Mouse (Mus musculus): ENCODE measurements around the gene Ddx1.
"Not testable (repeated sequence)": the region's sequence is repeated elsewhere in the genome, so short reads cannot be mapped to it uniquely, and the experiment has no call there.

The Ddx1 gene

DNA sequence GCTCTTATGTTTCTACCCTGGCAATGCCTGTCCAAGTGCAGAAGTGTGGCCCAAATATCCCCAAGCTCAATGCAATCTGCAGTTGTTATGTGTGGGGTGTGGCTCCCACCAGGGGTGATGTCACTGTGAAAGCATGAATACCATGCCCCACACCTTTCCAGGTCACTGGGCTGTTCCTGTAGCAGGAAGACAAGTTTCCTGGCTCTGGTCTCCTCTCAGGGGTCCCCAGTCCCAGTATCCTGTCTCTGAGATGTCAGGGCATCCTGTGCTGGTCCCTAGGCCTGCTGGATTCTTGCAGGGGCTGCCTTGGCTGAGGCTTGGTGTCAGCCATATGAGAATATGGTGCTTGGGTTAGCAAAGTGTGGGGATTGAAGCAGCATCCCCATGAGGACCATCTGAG is 46.7 kb downstream of the Ddx1 start:
- no peak for DNase-seq

GRCm38 (mm10) chr12:13200576-13200975 is 48.4 kb downstream of the Ddx1 start:
- no peak for DNase-seq

DNA sequence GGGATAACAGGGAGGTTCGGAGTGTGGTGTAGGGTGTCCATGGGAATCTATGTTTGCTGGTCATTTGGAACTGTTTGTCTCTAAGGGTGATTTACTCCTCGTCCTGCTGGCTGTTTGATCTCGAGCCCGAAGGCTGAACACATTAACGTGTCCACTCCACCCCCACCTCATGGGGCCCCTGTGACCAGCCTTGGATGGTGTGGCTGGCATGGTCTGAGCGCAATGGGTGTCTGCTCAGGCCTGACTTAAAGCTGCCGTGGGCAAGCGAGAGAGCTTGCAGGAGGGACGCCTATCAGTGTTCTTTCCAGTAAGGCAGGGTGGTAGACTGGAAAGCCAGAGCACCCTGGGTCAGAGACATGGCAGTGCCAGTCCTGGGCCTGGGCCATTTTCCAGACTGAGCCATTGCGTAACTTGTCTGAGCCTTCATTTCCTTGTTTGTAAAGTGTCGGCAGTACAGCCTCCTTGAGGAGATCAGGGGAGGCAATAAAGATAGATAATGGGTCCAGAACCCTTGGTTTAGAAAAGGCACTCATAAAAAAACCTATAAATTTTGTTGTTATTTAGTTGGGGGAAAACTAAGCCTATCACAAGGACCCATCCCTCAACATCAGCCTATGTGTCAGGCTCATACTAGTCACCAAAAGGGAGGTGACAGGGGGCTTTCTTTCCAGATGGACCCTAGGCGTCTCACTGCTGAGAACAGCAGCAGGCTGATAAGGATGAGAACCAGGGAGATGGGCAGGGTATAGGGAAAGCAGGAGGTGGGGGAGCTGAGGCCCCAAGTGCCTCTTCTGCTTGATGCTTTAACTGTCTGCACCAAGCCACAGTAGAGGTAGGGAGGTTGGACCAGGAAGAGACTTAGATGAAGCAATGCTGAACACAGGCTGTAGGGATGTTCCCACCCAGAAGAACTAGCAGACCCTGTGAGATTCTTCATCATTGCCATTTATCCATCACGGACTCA is 49.4 kb downstream of the Ddx1 start:
- no peak for DNase-seq

- DNase-seq: no peak
These were observed 50.9 kb downstream of the Ddx1 start for GRCm38 (mm10) chr12:13198157-13198556.

- DNase-seq: no peak
These were observed 52.9 kb downstream of the Ddx1 start for GRCm38 (mm10) chr12:13196146-13196545.

DNA sequence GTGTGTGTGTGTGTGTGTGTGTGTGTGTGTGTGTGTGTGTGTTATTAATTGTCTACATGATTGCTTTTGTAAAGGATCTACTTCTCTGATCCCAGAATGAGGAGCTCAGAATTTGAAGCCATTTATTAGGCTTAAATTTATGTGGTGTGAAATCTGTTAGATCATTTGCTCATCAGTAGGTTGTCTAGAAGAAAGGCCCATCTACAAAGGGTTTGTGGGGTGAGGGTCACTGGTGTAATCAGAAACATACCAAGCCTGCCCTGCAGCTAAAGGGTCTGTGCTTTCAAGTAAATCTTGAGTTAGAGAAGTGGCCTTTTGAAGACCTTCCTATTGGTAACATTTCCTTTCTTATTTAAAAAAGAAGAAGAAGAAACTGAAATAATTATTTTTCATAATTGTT is 53.5 kb downstream of the Ddx1 start:
- DNase-seq: no peak

- DNase-seq: no peak
These were observed 60.8 kb downstream of the Ddx1 start for GRCm38 (mm10) chr12:13188059-13188700.

DNA sequence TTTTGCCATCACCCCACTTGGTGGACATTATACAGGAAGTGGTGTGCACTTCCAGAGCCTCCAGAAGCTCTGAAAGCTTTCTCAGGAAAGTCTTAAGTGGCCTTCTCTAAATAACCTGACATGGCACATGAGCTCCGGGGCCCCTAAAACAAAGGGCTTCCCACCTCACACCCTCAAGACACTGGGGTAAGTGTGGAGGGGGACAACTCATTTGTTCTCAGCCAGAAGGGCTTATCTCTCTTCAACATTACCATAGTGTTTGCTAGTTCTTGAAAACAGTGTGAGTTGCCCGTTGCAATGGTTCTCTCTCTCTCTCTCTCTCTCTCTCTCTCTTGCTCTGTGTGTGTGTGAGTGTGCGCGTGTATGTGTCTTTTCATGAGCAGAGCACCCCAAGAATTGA is 62.8 kb downstream of the Ddx1 start:
- no peak for DNase-seq

DNA sequence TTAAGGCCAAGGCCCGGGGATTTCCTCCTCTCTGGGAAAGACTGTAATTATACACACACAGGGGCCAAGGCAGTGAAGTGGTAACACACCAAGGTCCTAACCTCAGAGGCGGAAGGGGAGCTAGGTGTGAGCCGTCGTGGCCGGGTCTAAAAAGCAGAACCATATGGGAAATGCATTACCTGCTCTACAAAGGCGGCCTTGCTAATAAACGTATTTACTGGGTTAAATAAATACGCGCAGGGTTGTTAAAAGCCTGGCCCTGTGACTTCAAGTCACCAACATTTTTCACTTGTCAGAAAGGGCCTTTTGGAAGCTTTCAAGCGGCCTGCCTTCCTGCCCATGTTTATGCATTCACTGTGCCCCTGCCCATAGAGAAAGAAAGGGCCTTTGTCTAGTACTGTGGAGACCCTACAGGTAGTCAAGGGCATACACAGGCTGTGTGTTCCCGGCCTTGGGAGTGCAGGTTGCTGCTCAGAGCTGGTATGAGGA is 64.1 kb downstream of the Ddx1 start:
- no peak for DNase-seq

- DNase-seq: not testable (repeated sequence)
These were observed 64.9 kb downstream of the Ddx1 start for GRCm38 (mm10) chr12:13184136-13184535.

DNA sequence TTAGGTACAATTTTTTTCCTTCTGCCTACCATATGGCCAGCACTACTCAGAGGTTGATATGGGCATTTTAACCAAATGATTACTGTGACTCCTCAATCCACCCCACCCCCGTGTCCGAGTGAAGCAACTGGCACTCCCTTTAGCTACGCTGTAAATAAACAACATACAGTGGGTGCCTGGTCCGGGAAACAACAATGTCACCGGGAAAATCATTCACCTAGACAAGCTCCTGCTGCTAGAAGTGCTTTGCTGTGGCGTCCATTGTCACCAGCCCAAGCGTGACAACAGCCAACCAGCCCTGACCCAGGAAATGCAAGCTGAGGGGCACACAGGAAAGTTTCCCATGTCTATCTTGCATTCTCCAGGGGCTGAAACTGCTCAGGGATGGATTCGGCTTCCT is 66.8 kb downstream of the Ddx1 start:
- DNase-seq: peak in 1 of 2 experiments; percentile 46

DNA sequence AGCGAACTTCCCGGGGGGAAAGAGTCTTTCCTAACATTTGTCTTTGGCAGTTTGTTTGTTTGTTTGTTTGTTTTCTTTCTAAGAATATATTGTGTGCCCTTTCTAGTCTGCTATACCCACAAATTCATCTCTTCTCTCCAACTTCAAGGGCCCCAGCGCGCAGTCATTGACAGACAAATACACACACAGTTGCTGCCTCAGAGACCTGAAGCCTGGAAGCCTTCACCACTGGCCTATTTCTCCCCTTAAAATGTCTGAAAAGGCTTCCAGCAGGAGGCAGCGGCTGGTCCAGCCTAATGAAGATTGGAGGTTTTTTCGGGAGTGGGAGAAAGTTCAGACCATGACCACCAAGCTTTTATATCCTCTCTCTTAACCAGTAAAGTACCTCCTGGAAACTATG is 67.3 kb downstream of the Ddx1 start:
- no peak for DNase-seq

DNA sequence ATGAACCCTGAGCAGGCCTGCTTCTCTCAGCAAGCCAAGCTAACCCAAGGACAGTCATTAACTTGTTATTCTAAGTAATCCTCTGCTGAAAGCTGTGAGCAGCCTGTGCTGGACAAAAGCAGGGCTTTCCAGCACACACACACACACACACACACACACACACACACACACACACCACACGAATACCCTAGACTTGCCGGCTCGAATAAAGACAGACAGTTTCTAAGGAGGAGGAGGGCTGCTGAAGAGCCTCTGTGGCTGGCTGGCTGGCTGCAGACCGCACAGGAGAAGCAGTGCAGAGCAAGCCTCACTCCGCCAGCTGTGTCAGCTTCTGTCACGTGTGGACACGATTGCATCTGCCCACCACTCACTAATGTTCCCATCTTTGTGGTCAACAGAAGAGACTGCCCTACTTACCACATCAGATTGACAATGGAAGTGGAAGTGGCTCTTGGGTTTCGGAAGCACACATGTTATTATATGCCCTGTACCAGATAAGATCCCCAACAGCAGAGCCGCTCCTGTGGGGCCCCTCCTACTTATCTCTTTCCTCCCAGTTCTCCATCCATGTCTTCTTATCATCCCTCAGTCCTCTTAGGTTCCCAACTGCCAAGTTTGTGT is 68.2 kb downstream of the Ddx1 start:
- peak; percentile 39 to 64 for DNase-seq

DNA sequence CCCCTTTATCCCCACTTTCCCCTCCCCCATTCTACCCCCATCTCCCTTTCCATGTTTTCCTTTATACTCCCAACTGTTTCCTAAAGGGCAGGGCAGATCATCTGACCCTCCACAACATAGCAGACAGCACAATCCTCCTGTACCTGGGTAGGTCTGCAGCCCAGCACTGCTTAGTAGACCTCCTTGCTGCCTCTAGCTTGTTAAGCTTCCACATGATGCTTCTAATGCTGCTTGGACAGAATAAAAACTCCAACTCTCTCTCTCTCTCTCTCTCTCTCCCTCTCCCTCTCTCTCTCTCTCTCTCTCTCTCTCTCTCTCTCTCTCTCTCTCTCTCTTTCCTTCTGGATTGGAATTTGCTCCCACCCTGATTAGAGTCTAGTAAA is 68.7 kb downstream of the Ddx1 start:
- DNase-seq: no peak

DNA sequence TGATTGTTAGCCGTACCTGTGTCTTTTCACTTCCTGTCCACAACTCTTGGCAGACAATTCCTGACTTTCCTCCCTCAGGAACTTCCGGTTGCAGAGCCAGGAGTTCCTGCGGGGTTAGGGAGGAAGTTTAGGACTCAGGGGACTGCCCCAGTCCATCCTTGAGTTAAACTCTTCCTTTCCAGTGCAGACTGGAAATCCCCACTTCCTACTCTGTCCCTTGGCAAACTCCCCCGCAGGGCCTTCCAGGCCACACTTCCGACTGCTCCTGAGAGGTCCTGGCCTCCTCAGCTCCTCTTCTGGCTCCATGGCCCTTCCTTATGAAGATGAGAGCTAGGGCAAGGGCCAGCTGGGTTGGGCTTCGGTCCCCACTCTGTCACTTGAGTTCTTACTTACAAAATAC is 71.4 kb downstream of the Ddx1 start:
- DNase-seq: peak; percentile 40 to 62

- no peak for DNase-seq
These were observed 72.1 kb downstream of the Ddx1 start for GRCm38 (mm10) chr12:13176927-13177326.

DNA sequence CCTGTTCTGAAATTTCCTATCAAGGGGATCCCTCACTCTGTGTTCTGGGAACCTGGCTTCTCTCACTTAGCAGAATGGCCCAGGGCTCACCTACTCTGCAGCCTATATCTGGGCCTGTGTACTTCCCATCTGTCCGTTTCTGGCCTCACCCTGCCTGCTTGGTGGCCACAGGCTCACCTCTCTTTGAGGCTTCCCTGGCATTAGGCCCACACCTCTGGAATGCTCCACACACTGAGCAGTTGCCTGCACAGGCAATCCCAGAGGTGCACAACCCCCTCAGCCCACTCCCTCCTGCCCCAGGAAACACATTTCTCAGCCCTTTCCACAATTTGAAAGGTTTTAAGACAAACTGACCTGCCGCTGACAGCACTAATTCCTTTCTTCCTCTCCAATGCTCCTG is 72.9 kb downstream of the Ddx1 start:
- peak in 1 of 2 experiments; percentile 52 for DNase-seq

- no peak for DNase-seq
These were observed 75.0 kb downstream of the Ddx1 start for GRCm38 (mm10) chr12:13174022-13174421.

- DNase-seq: no peak
These were observed 80.9 kb downstream of the Ddx1 start for GRCm38 (mm10) chr12:13168073-13168472.

- no peak for DNase-seq
These were observed 81.9 kb downstream of the Ddx1 start for GRCm38 (mm10) chr12:13167116-13167515.

Measured in kidney, postnatal 25 days (tissue).